Mouse (Mus musculus) cortical plate, adult 2 months (tissue): Measurements from ENCODE around the gene Lrp6. TPM values are rescaled to one million over a fixed set of nuclear protein-coding genes. Genes with fewer than 3 reads are reported as not detected.

Experiments used
- H3K27ac ChIP-seq: fragments of 200-500 bp; 2 replicates; pipeline ENCODE4 v1.5.1; 2012; ENCODE audit warnings: low read length, control low read depth, inconsistent platforms; ENCODE audit not compliant: insufficient read depth
- H3K4me1 ChIP-seq: fragments of 200-500 bp; 2 replicates; pipeline ENCODE4 v1.6.1; 2011; ENCODE audit warnings: low read length; ENCODE audit not compliant: control insufficient read depth, insufficient read depth
- H3K4me3 ChIP-seq: fragments of 200-500 bp; 2 replicates; pipeline ENCODE4 v1.5.1; 2011; ENCODE audit warnings: mild to moderate bottlenecking, low read length, control low read depth; ENCODE audit not compliant: insufficient read depth
- CTCF ChIP-seq: fragments of 200-500 bp; IDR thresholded peaks from 2 replicates; pipeline ENCODE4 v1.5.1; 2011; ENCODE audit warnings: mild to moderate bottlenecking, control low read depth, low read length; ENCODE audit not compliant: insufficient read depth; ENCODE audit errors: extremely low read depth
- POLR2A ChIP-seq: fragments of 200-500 bp; IDR thresholded peaks from 2 replicates; pipeline ENCODE4 v1.6.1; 2011; ENCODE audit warnings: mild to moderate bottlenecking, low read length, control low read depth; ENCODE audit not compliant: insufficient read depth; ENCODE audit errors: extremely low read depth
- polyA plus RNA-seq: library from polyadenylated mRNA; depleted of rRNA; stranded (reverse); fragments of >200 nt; gene quantifications from 2 replicates; pipeline ENCODE4 v1.2.3, GENCODE M21; 2012; rRNA removed

Gene Lrp6
- polyA plus RNA-seq, 1 experiment = 25.3 TPM

DNA sequence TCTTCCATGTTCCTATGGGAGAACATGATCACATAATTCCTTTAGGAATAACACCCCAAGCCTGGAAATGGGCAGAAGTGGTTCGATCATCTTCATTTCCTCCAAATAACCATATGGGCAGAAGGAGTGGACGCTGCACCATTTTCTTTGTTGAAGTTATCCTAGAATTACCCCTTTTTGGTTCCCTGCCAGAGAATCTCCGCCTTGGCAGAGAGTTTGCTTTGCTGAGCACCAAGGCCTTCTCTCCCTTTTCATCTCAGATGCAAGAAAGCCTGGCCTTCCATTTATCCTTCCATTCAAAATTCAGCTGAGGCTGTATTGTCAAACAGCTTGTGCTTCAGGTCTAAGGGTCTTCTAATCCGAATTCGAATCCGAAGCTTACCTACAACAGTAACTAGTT, 144.8 kb downstream of the Lrp6 start:
- TF ChIP-seq CTCF (no peak), POLR2A (no peak)
- no peaks in the 10 kb centered on the region for H3K4me1 ChIP-seq
- H3K4me3 ChIP-seq = no peak overlapping the region
- H3K27ac ChIP-seq = no peak overlapping the region

DNA sequence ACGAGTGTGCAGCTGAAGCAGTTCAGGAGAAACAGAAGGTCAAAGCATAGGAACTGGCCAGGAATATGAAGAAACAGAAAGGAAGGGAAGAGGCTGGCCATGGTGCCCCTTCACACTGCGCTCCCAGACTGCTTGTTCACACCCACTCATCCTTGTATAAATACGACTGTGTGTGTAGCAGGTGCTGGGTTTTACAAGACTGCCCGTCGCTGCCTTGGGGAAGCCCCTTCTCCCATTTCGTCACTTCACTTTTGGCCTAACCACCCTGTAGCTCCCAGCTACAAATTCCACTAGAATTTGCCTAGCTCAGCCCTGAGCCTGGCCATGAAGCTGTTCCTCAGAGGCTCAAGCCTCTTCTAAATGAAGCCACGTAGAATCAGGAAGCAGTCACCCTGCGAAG, 146.4 kb downstream of the Lrp6 start:
- no peak overlapping the region for H3K27ac ChIP-seq
- no peaks in the 10 kb centered on the region for H3K4me1 ChIP-seq
- no peak overlapping the region for H3K4me3 ChIP-seq
- no peak for TF ChIP-seq POLR2A
- TF ChIP-seq CTCF = no peak

DNA sequence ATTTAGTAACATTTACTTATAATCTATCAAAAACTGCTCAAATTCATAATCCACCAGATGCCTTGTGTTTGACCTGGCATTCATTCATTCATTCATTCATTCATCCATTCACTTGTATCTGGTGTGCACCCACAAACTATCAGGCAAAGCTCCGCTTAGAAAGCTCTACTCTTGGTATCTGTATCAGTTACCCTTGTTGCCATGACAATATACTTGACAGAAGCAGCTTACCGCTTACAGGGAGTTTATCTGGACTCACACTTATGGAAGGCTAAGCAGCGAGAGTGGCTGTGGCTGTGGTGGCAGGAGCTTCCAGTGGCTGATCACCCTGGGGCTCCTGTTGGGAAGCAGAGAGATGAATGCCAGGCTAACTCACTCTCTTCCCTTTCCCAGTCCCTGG, 148.9 kb downstream of the Lrp6 start:
- H3K4me3 ChIP-seq = no peak overlapping the region
- H3K27ac ChIP-seq = no peak overlapping the region
- H3K4me1 ChIP-seq = no peaks in the 10 kb centered on the region
- TF ChIP-seq CTCF (no peak), POLR2A (no peak)

DNA sequence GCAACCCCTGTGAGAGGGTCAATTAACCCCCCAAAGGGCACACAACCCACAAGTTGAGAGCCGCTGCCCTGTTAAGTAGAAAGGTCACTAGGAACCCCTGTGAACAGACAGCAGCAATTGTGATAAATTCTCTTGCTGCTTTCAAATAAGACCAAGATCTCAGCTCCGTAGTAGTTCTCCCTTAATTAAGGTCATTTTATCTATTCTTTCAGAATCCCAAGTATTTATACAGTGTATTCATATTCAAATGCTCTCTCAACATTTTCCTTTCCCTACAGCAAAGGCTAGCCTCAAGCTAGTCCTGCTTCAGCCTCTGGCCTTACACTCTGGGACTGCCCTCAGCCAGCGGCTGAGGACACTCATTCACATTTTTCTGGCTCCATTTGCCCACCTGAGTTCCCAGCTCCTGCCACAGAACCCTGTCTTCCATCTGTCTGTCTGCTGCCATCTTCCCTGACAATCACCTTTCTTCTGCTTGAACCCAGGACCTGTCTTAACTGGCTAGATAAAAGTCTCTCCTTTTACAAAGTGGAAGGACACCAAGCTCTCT, 150.1 kb downstream of the Lrp6 start:
- Histone ChIP-seq H3K4me3 (no peak overlapping the region), H3K27ac (no peak overlapping the region), H3K4me1 (no peaks in the 10 kb centered on the region)
- TF ChIP-seq CTCF (no peak), POLR2A (no peak)

DNA sequence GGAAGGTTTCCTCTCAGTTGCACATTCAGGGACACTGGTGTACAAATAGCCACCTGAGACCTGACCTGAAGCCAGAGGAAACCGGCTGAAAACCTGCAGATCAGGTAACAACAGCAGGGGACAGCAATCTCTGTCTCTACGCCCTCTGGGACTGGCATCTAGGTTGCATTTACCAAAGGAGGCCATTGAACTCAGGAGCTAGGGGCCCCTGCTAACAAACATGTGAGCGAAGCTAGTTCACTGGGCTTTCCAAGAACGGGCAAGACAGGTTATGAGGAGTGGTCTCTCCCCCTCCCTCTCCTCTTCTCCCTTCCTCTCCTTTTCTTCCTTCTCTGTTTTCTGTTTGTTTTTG, 152.3 kb downstream of the Lrp6 start:
- Histone ChIP-seq H3K27ac (no peak overlapping the region), H3K4me1 (no peaks in the 10 kb centered on the region), H3K4me3 (no peak overlapping the region)
- no peak for TF ChIP-seq CTCF
- no peak for TF ChIP-seq POLR2A

DNA sequence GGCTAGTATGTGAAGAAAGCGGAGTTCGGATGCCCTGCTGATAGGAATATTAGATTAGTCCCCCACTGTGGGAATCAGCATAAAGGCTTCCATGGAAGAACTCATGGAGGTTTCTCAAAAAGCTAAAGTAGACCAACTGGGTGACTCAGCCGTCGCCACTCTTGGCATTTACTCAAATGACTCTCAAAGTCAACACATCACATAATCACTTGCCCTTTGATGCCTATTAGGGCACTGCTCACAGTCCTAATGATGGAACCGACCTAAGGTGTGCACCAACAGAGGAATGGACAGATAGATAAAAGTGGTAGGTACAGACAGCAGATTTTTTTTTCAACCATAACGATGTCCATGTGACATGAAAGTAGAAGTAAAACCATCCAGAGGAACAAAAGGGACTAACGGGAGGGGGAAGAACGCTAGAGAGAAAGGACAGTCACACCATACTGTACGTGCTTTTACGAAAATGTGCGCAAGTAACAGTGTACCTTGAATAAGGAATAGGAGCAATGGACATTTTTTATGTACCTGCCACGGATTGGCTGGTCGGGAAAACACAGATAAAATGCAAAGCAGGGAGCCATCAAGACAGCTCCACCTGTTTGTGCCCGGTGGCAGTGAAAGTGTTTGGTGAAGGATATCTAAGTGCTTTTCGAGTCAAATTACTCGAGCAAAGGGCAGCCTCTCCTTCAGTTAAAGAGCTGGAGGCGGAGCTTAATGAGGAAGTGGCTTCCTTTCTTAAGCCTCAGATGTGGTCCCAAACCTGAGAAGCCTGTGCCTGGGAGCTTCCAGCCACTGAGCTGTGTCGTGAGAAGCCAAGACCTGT, 152.8 kb downstream of the Lrp6 start:
- H3K4me1 ChIP-seq = no peaks in the 10 kb centered on the region
- H3K4me3 ChIP-seq = no peak overlapping the region
- no peak overlapping the region for H3K27ac ChIP-seq
- TF ChIP-seq POLR2A (no peak), CTCF (no peak)

DNA sequence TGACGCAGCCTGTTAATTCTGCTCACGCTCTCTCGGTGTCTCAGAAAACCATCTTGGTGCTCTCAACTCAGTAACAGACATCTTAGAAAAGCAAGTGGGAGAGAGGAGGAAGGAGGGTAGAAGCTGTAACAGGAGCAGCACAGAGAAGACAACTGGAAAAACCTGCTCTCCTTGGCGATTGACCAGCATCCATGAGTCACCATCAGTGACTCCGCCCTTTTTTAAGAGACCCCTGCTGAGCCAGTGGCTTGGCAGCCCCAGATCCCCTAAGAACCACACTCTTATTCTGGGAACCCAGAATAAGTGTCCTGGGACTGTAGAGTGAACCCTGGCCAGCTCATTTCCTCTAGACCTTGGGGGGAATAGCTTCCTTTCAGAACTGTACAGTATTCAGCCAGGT, 159.5 kb downstream of the Lrp6 start:
- Histone ChIP-seq H3K4me1 (no peaks in the 10 kb centered on the region), H3K27ac (no peak overlapping the region), H3K4me3 (no peak overlapping the region)
- TF ChIP-seq POLR2A = no peak
- TF ChIP-seq CTCF = no peak

DNA sequence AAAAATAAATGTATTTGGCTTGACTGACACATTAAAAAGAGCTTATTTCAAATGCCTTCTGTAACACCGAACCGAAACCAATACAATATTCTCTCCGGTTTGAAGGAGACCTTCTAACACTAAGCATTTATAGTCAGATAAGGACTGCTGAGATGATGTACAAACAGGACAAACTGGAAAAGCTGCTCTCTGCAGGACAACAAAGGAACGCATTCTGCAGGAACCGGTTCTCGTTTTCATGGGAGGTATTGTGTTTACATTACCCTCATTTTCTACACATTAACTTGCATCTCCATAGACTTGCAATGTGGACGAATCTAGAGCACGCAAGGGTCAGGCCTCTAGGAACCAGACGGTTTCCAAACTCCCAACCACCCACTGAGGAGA, 163.1 kb downstream of the Lrp6 start:
- Histone ChIP-seq H3K27ac (no peak overlapping the region), H3K4me1 (no peaks in the 10 kb centered on the region), H3K4me3 (no peak overlapping the region)
- TF ChIP-seq POLR2A (no peak), CTCF (no peak)

DNA sequence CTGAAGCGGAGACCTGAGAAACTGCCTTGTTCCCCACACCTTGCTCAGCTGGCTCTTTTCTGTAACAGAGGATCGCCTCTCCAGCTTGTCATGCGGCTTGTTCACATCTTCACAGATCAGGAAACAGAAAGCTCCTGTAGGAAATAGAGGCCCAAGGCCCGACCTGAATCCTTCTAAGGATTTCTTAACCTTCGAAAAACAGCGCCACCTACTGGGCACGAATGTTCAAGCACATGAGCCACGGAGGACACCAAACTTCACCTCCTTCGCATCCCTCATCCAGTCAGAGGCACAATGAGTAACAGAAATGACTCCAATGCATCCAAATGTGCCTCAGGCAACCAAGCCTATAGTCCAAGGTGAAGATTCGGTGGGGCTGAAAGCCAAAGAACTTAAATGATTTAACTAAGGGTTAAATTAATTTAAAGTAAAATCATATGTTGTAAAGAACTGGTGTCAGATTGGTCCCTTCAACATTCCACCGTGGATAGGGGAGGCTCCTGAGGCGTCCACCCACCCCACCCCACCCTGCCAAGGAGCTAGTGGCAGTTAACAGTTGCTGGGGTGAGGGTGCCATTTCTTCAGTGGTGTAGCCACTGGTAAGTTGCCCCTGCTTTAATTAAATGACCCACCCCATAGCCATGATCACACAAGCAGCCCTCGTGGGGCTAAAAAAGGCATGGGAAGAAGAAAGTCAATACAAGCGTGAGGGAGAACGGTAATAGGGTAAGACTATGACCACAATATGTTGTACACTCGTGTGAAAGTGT, 163.7 kb downstream of the Lrp6 start:
- no peaks in the 10 kb centered on the region for H3K4me1 ChIP-seq
- no peak overlapping the region for H3K27ac ChIP-seq
- peak; percentile 58 for TF ChIP-seq CTCF
- TF ChIP-seq POLR2A = no peak
- H3K4me3 ChIP-seq = no peak overlapping the region

Other genes with a start within 250 kb of the Lrp6 start
- not detected in 2 replicates for gene Bcl2l14, start 170.6 kb downstream of the Lrp6 start, polyA plus RNA-seq
- gene Mansc1, start 65.5 kb upstream of the Lrp6 start, polyA plus RNA-seq = 12.2 and 12.9 TPM in 2 replicates
- gene Borcs5, start 72.5 kb upstream of the Lrp6 start, polyA plus RNA-seq = 46.7 and 48.0 TPM in 2 replicates
- gene Dusp16, start 225.7 kb upstream of the Lrp6 start, polyA plus RNA-seq = 8.5 and 9.1 TPM in 2 replicates